Mouse (Mus musculus) adrenal gland, postnatal 4 days (tissue): ENCODE results near the gene 1700029I15Rik. TPM values are rescaled to one million over a fixed set of nuclear protein-coding genes. Genes with fewer than 3 reads are reported as not detected.

Source experiments
- DNase-seq, 2 experiments: peaks; one replicate each; pipeline ENCODE4 v3.0.0; 2021 to 2022; ENCODE audit warnings: low spot score in 2 of 2, mixed read lengths in 2 of 2
- microRNA-seq: library from miRNA; unstranded; fragments of <30 nt; microRNA quantifications from one replicate; pipeline ENCODE4 v1.2.0, GENCODE M21; 2021
- total RNA-seq, 2 experiments: library from RNA; stranded (reverse); gene quantifications; 2 replicates each; pipeline ENCODE4 v1.2.3; 2021

The 1700029I15Rik gene
- total RNA-seq, 2 experiments from 2014 or later, result 13.8 to 13.9 TPM

- no peak for DNase-seq
Observed at GRCm38 (mm10) chr2:92424462-92425308, 42.3 kb downstream of the 1700029I15Rik start.

GRCm38 (mm10) chr2:92425366-92425765 is 43.0 kb downstream of the 1700029I15Rik start:
- DNase-seq, result no peak

GRCm38 (mm10) chr2:92426426-92426825 is 44.1 kb downstream of the 1700029I15Rik start:
- no peak for DNase-seq

- peak in 1 of 2 experiments; percentile 35 for DNase-seq
Observed at GRCm38 (mm10) chr2:92427882-92428281, 45.5 kb downstream of the 1700029I15Rik start.

- no peak for DNase-seq
Observed at GRCm38 (mm10) chr2:92430089-92430488, 47.8 kb downstream of the 1700029I15Rik start.

GRCm38 (mm10) chr2:92430723-92431541 is 48.6 kb downstream of the 1700029I15Rik start:
- no peak for DNase-seq

GRCm38 (mm10) chr2:92431611-92432179 is 49.4 kb downstream of the 1700029I15Rik start:
- no peak for DNase-seq

GRCm38 (mm10) chr2:92432299-92433295 is 50.3 kb downstream of the 1700029I15Rik start:
- peak in 1 of 2 experiments; percentile 57 for DNase-seq

- peak; percentile 92 to 99 for DNase-seq
Observed at GRCm38 (mm10) chr2:92433578-92434374, 51.4 kb downstream of the 1700029I15Rik start, which contains the start of gene Cry2. TSS of gene Cry2 (minus strand) at chr2:92434043.

- no peak for DNase-seq
Observed at GRCm38 (mm10) chr2:92434375-92434745, 52.0 kb downstream of the 1700029I15Rik start.

- no peak for DNase-seq
Observed at GRCm38 (mm10) chr2:92435023-92435422, 52.7 kb downstream of the 1700029I15Rik start.

Small RNAs within 50 kb of the gene (microRNA-seq; reads per million reads assigned to microRNA genes)
- gene Mir7000, result not detected

Other genes starting within 250 kb of the 1700029I15Rik start
- 100 to 1,000 TPM; 133 to 150 TPM for gene Pex16, start 7.9 kb upstream of the 1700029I15Rik start, total RNA-seq
- gene Large2, start 7.7 kb upstream of the 1700029I15Rik start, total RNA-seq, result 10 to 100 TPM in 1 of 2 experiments, 1 to 10 TPM in 1; 4.7 to 12.0 TPM
- gene Mapk8ip1, start 18.7 kb downstream of the 1700029I15Rik start, total RNA-seq, result 10 to 100 TPM; 48.9 to 52.3 TPM
- 10 to 100 TPM; 58.6 to 65.8 TPM for gene Cry2, start 51.5 kb downstream of the 1700029I15Rik start, total RNA-seq
- 10 to 100 TPM; 22.7 to 23.7 TPM for gene Slc35c1, start 78.0 kb downstream of the 1700029I15Rik start, total RNA-seq
- gene Chst1, start 217.2 kb downstream of the 1700029I15Rik start, total RNA-seq, result 10 to 100 TPM; 11.2 to 12.4 TPM